Mouse (Mus musculus): ENCODE results near the gene Serpina1e. TPM values are rescaled to one million over a fixed set of nuclear protein-coding genes. Genes with fewer than 3 reads are reported as not detected.

The Serpina1e gene
- polyA plus RNA-seq, 1 experiment from 2014 or later = 0.42 TPM

DNA sequence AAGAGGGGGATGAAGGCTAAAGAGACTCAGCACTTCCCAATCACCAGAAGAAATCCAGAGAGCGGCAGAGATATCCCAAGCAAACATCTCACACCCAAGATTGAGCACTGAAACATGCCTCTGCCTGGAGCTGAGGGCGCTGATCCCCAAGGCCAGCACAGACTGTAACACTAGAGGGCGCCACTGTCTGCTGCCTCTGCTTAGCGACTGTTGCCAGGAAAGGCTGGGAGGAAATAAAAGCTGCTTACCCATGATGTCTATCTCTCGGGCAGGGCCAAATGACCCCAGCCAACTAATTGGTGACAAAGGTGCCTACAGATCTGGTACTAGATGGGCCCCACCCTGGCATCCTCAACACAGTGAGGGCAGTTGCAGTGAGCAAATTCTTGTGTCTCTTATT lies 19.1 kb upstream of the Serpina1e start:
- Histone ChIP-seq H3K9ac (ENCODE audit: low read depth, low read length) (no peak overlapping the region), H3K4me3 (ENCODE audit: low read depth, low read length) (no peak overlapping the region), H3K27ac (ENCODE audit: low read depth, low read length) (no peak overlapping the region), H3K27me3 (ENCODE audit: control insufficient read depth, insufficient read depth, low read length) (no peaks in the 10 kb centered on the region), H3K9me3 (replicated peaks; ENCODE audit: control insufficient read depth, low read length) (no peaks in the 10 kb centered on the region), H3K4me1 (ENCODE audit: control insufficient read depth, insufficient read depth, low read length) (no peaks in the 10 kb centered on the region), H3K4me2 (no peak overlapping the region), H3K36me3 (ENCODE audit: control insufficient read depth, insufficient read depth, low read length) (no peaks in the 10 kb centered on the region)
- ATAC-seq (replicated peaks; ENCODE audit: insufficient number of reproducible peaks, low FRiP score, low TSS enrichment) = no peak
- 30% methylated on average over 5 of the region's 5 CpGs for WGBS (ENCODE audit: insufficient replicate concordance)

DNA sequence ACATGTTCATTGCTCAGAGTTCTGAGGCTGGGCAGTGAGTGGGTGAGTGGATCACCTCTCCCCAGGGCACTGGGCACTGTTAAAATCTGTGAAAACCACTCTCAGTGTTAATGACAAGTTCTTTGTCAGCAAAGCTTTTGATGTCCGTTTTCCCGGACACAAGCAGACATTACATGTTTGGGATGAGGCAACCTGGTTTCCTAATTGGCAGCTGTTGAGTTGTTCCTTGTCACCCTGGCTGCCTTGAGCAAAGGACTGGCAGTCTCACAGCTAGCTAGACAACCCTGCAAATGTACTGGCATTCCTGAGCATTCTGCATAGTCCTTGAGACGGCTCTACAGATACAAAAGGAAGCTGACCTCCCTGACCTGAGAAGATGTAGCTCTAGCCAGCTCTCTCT lies 18.3 kb upstream of the Serpina1e start:
- Histone ChIP-seq H3K9me3 (replicated peaks; ENCODE audit: control insufficient read depth, low read length) (no peaks in the 10 kb centered on the region), H3K4me1 (ENCODE audit: control insufficient read depth, insufficient read depth, low read length) (no peaks in the 10 kb centered on the region), H3K4me3 (ENCODE audit: low read depth, low read length) (no peak overlapping the region), H3K27me3 (ENCODE audit: control insufficient read depth, insufficient read depth, low read length) (no peaks in the 10 kb centered on the region), H3K9ac (ENCODE audit: low read depth, low read length) (no peak overlapping the region), H3K4me2 (no peak overlapping the region), H3K27ac (ENCODE audit: low read depth, low read length) (no peak overlapping the region), H3K36me3 (ENCODE audit: control insufficient read depth, insufficient read depth, low read length) (no peaks in the 10 kb centered on the region)
- 57% methylated on average over 3 of the region's 3 CpGs for WGBS (ENCODE audit: insufficient replicate concordance)
- no peak for ATAC-seq (replicated peaks; ENCODE audit: insufficient number of reproducible peaks, low FRiP score, low TSS enrichment)

DNA sequence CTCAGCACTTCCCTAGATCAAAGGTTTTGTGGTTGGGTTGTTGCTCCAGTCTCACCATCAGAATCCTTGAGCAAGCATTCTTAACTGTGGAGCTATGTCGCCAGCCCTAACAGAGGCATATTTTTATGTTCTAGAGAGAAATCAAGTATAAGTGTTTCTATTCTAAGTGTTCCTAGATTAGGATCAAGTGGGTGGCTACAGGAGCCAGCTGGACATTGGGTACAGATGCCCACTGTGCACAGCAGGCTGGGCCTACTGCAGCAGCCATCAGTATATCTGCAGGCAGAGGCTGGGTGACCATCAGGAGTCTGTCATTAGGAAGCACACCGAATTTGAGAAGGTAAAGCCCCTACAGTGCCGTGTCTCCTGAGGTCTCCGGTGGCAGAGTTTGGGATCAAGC lies 12.3 kb upstream of the Serpina1e start:
- Histone ChIP-seq H3K4me1 (ENCODE audit: control insufficient read depth, insufficient read depth, low read length) (no peaks in the 10 kb centered on the region), H3K9me3 (replicated peaks; ENCODE audit: control insufficient read depth, low read length) (peaks cover 3% of the 10 kb centered on the region; the same call in 1 of the 2 replicates), H3K27me3 (ENCODE audit: control insufficient read depth, insufficient read depth, low read length) (no peaks in the 10 kb centered on the region), H3K36me3 (ENCODE audit: control insufficient read depth, insufficient read depth, low read length) (no peaks in the 10 kb centered on the region), H3K9ac (ENCODE audit: low read depth, low read length) (no peak overlapping the region), H3K4me3 (ENCODE audit: low read depth, low read length) (no peak overlapping the region), H3K27ac (ENCODE audit: low read depth, low read length) (no peak overlapping the region), H3K4me2 (no peak overlapping the region)
- 83% methylated on average over 4 of the region's 4 CpGs for WGBS (ENCODE audit: insufficient replicate concordance)
- no peak for ATAC-seq (replicated peaks; ENCODE audit: insufficient number of reproducible peaks, low FRiP score, low TSS enrichment)

DNA sequence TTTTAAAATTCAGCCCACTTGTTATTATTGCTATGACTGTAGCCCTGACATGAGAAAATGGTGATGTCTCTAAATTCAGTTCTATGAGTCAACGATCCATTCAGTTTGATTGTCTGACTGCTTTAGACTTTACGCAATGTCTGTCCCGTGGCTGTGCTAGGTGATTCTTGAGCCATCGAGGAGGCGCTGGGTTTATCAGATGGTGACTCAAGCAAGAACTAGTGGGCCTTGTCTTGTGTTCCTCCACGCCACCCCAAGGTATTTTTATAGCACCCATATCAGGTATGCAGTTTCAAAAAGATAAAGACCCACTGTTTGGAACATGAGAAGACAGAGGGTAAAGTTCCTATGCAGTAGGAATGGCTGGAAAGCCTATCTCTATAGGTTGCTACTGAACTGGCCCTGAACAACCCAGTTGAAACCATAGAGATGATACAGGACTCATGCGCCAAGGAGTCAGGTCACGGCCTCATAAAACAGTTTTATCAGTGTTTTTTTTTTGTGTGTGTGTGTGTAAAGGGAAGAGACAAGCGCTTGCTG lies 10.9 kb upstream of the Serpina1e start:
- no peaks in the 10 kb centered on the region for H3K27me3 ChIP-seq (ENCODE audit: control insufficient read depth, insufficient read depth, low read length)

DNA sequence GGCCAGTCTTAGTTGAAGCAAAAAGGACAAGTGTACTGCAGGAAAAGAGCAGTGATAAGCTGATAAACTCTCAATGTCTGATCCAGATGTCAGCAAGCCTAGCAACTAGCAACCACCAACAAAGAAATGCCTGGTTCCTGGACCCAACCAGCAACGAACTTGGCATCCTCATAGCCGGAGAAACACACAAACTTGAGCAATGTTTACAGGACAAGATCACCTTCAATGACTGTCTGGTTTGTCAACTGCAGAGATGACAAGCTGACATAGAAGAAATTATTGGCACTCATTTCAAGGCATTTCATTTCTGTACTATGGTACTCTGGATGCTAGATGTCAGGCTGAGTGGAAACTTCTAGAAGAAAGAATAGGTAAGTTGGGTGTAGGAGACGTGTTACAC lies 8.0 kb upstream of the Serpina1e start:
- no peaks in the 10 kb centered on the region for H3K36me3 ChIP-seq (ENCODE audit: control insufficient read depth, insufficient read depth, low read length)
- peaks cover 3% of the 10 kb centered on the region for H3K9me3 ChIP-seq (replicated peaks; ENCODE audit: control insufficient read depth, low read length)
- ATAC-seq (replicated peaks; ENCODE audit: insufficient number of reproducible peaks, low FRiP score, low TSS enrichment) = no peak
- H3K27ac ChIP-seq (ENCODE audit: low read depth, low read length) = no peak overlapping the region
- H3K4me2 ChIP-seq = no peak overlapping the region
- WGBS (ENCODE audit: insufficient replicate concordance) = 61% methylated on average over 3 of the region's 3 CpGs
- no peaks in the 10 kb centered on the region for H3K27me3 ChIP-seq (ENCODE audit: control insufficient read depth, insufficient read depth, low read length)
- H3K4me3 ChIP-seq (ENCODE audit: low read depth, low read length) = no peak overlapping the region
- H3K9ac ChIP-seq (ENCODE audit: low read depth, low read length) = no peak overlapping the region
- H3K4me1 ChIP-seq (ENCODE audit: control insufficient read depth, insufficient read depth, low read length) = no peaks in the 10 kb centered on the region

More for the DNA sequence above, 10.9 kb upstream of the Serpina1e start:
- Histone ChIP-seq H3K4me3 (ENCODE audit: low read depth, low read length) (no peak overlapping the region), H3K4me1 (ENCODE audit: control insufficient read depth, insufficient read depth, low read length) (no peaks in the 10 kb centered on the region), H3K27ac (ENCODE audit: low read depth, low read length) (no peak overlapping the region), H3K4me2 (no peak overlapping the region), H3K9ac (ENCODE audit: low read depth, low read length) (no peak overlapping the region), H3K36me3 (ENCODE audit: control insufficient read depth, insufficient read depth, low read length) (no peaks in the 10 kb centered on the region), H3K9me3 (replicated peaks; ENCODE audit: control insufficient read depth, low read length) (peaks cover 3% of the 10 kb centered on the region; the same call in 1 of the 2 replicates)
- ATAC-seq (replicated peaks; ENCODE audit: insufficient number of reproducible peaks, low FRiP score, low TSS enrichment) = no peak
- 80% methylated on average over 9 of the region's 9 CpGs for WGBS (ENCODE audit: insufficient replicate concordance)

DNA sequence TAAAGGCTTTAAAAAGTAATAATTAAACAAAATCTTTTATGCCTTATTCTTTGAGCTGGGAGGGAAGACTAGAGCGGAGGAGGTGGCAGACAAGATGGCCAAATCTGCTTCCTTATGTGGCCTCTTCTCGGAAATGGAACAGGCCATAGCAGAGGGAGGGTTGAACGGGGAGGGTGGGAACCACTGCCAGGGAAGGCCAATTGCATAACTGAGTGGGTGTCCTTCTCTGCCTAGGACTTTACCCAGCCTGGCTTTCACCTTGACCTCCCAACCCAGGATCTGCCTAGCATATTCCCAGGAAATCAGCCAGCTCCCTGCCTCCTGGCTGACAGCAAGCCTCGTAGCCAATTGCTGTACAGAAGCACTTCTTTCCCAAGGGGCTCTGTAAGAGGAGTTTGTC lies 4.5 kb upstream of the Serpina1e start:
- Histone ChIP-seq H3K9ac (ENCODE audit: low read depth, low read length) (no peak overlapping the region), H3K4me3 (ENCODE audit: low read depth, low read length) (no peak overlapping the region), H3K27me3 (ENCODE audit: control insufficient read depth, insufficient read depth, low read length) (no peaks in the 10 kb centered on the region), H3K36me3 (ENCODE audit: control insufficient read depth, insufficient read depth, low read length) (no peaks in the 10 kb centered on the region), H3K4me1 (ENCODE audit: control insufficient read depth, insufficient read depth, low read length) (no peaks in the 10 kb centered on the region), H3K27ac (ENCODE audit: low read depth, low read length) (no peak overlapping the region), H3K4me2 (no peak overlapping the region), H3K9me3 (replicated peaks; ENCODE audit: control insufficient read depth, low read length) (no peaks in the 10 kb centered on the region; the same call in 1 of the 2 replicates)
- no peak for ATAC-seq (replicated peaks; ENCODE audit: insufficient number of reproducible peaks, low FRiP score, low TSS enrichment)
- 69% methylated on average over 4 of the region's 4 CpGs for WGBS (ENCODE audit: insufficient replicate concordance)

DNA sequence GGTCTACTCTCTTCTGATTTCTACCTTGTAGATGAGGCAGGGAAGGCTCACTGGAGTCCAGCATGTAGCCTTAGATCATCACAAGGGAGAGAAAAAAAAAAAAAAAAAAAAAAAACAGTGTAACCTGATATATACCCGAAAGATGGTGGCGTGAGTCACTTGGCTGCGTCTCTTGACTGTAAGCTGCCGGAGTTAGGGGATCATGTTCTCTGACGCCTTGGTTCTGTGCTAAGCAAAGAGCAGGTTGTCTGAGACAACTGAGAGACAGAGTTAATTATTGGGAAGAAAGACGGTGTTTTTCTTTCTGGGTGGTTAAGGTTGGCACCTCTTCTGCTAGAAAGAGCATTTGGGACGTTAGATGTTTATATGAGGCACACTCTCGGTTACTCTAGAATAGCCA lies 4.1 kb upstream of the Serpina1e start:
- no peak overlapping the region for H3K27ac ChIP-seq (ENCODE audit: low read depth, low read length)
- no peaks in the 10 kb centered on the region; the same call in 1 of the 2 replicates for H3K9me3 ChIP-seq (replicated peaks; ENCODE audit: control insufficient read depth, low read length)
- H3K36me3 ChIP-seq (ENCODE audit: control insufficient read depth, insufficient read depth, low read length) = no peaks in the 10 kb centered on the region
- no peaks in the 10 kb centered on the region for H3K27me3 ChIP-seq (ENCODE audit: control insufficient read depth, insufficient read depth, low read length)
- no peak for ATAC-seq (replicated peaks; ENCODE audit: insufficient number of reproducible peaks, low FRiP score, low TSS enrichment)
- no peak overlapping the region for H3K4me2 ChIP-seq
- no peak overlapping the region for H3K9ac ChIP-seq (ENCODE audit: low read depth, low read length)
- H3K4me3 ChIP-seq (ENCODE audit: low read depth, low read length) = no peak overlapping the region
- no peaks in the 10 kb centered on the region for H3K4me1 ChIP-seq (ENCODE audit: control insufficient read depth, insufficient read depth, low read length)
- WGBS (ENCODE audit: insufficient replicate concordance) = 72% methylated on average over 8 of the region's 8 CpGs

DNA sequence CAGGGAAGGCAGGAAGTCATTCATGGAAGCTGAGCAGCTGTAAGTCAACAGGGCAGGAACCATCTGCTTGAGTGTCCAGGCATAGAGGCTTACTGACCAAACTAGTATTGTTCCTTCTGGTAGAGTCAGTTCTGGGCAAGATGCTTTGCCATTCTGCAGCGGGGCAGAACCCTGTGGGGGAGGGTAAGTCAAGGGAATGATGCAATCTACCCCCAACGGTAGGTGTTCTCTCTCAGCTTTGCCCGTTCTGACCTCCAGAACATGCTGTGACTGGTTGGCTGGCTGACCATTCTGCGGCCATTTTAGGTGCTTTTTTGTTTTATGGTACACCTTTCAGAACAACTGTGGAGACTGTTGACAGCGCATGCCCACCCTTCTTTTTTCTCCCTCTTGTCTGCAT lies 3.6 kb upstream of the Serpina1e start:
- Histone ChIP-seq H3K9me3 (replicated peaks; ENCODE audit: control insufficient read depth, low read length) (no peaks in the 10 kb centered on the region; the same call in 1 of the 2 replicates), H3K4me3 (ENCODE audit: low read depth, low read length) (no peak overlapping the region), H3K4me1 (ENCODE audit: control insufficient read depth, insufficient read depth, low read length) (no peaks in the 10 kb centered on the region), H3K27me3 (ENCODE audit: control insufficient read depth, insufficient read depth, low read length) (no peaks in the 10 kb centered on the region), H3K9ac (ENCODE audit: low read depth, low read length) (no peak overlapping the region), H3K36me3 (ENCODE audit: control insufficient read depth, insufficient read depth, low read length) (no peaks in the 10 kb centered on the region), H3K27ac (ENCODE audit: low read depth, low read length) (no peak overlapping the region), H3K4me2 (no peak overlapping the region)
- WGBS (ENCODE audit: insufficient replicate concordance) = 71% methylated on average over 5 of the region's 5 CpGs
- no peak for ATAC-seq (replicated peaks; ENCODE audit: insufficient number of reproducible peaks, low FRiP score, low TSS enrichment)

DNA sequence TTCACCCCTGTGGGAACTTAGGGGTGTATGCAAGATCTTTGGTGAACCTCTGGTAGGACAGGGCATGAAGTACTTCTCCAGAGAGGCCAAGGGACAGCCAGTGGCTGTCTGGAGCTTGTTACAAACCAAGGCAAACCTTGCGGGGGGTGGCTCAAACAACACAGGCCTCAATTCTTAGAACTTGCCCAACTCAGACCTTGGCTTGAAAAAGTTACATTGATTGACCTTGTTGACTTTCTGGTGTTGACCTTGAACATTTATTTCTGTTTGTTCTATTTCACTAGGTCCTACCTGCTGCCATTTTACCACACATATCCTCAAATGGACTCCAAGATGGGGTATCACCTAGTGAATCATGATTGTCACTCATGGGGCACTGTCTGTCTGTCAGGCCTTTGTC lies 2.9 kb upstream of the Serpina1e start:
- H3K27ac ChIP-seq (ENCODE audit: low read depth, low read length) = no peak overlapping the region
- H3K4me1 ChIP-seq (ENCODE audit: control insufficient read depth, insufficient read depth, low read length) = no peaks in the 10 kb centered on the region
- WGBS (ENCODE audit: insufficient replicate concordance) = 91% methylated on average over 1 of the region's 1 CpGs
- no peaks in the 10 kb centered on the region for H3K27me3 ChIP-seq (ENCODE audit: control insufficient read depth, insufficient read depth, low read length)
- H3K9me3 ChIP-seq (replicated peaks; ENCODE audit: control insufficient read depth, low read length) = no peaks in the 10 kb centered on the region; the same call in 1 of the 2 replicates
- H3K9ac ChIP-seq (ENCODE audit: low read depth, low read length) = no peak overlapping the region
- H3K36me3 ChIP-seq (ENCODE audit: control insufficient read depth, insufficient read depth, low read length) = no peaks in the 10 kb centered on the region
- no peak overlapping the region for H3K4me3 ChIP-seq (ENCODE audit: low read depth, low read length)
- no peak overlapping the region for H3K4me2 ChIP-seq
- no peak for ATAC-seq (replicated peaks; ENCODE audit: insufficient number of reproducible peaks, low FRiP score, low TSS enrichment)

Measured in heart, embryonic 11.5 days (tissue).